Mouse (Mus musculus) MEL (cell line): ENCODE data around the gene Slc51b. TPM values are rescaled to one million over a fixed set of nuclear protein-coding genes. Genes with fewer than 3 reads are reported as not detected.
A peak's percentile ranks its signal among the peaks of the same experiment; 100 is the strongest.

Experiments
- DNase-seq: peaks from one replicate; pipeline ENCODE4 v3.0.0; 2011; ENCODE audit warnings: low read depth, low spot score
- H3K27ac ChIP-seq: 2 replicates; pipeline ENCODE4 v1.5.1; 2012; ENCODE audit warnings: low read depth, mild to moderate bottlenecking, control low read depth, low read length, moderate library complexity; ENCODE audit not compliant: control insufficient read depth
- H3K27me3 ChIP-seq, 2 experiments: fragments of 150-350 bp in 1 of 2; sonication (generic) in 1 of 2; 2 replicates each; pipeline ENCODE4 v1.6.1; 2012; ENCODE audit warnings: low read length in 2 of 2, mild to moderate bottlenecking in 2 of 2, improper control_type of control experiment in 1 of 2, moderate library complexity in 1 of 2; ENCODE audit not compliant: insufficient read depth in 2 of 2, control insufficient read depth in 1 of 2
- H3K36me3 ChIP-seq, 2 experiments: 2 replicates each; pipeline ENCODE4 v1.6.1; 2012 to 2014; ENCODE audit warnings: low read length in 2 of 2, improper control_type of control experiment in 1 of 2, inconsistent platforms in 1 of 2, mild to moderate bottlenecking in 1 of 2; ENCODE audit not compliant: insufficient read depth in 2 of 2, control insufficient read depth in 1 of 2
- H3K4me1 ChIP-seq, 2 experiments: fragments of 150-350 bp in 1 of 2; sonication (generic) in 1 of 2; 2 replicates each; pipeline ENCODE4 v1.6.1; 2012; ENCODE audit warnings: low read length in 2 of 2, improper control_type of control experiment in 1 of 2, mild to moderate bottlenecking in 1 of 2; ENCODE audit not compliant: insufficient read depth in 2 of 2, control insufficient read depth in 1 of 2
- H3K4me3 ChIP-seq, 2 experiments: fragments of 150-350 bp in 1 of 2; sonication (generic) in 1 of 2; 2 replicates each; pipeline ENCODE4 v1.5.1; 2012; ENCODE audit warnings: low read depth in 2 of 2, low read length in 2 of 2, mild to moderate bottlenecking in 2 of 2, moderate library complexity in 2 of 2, control low read depth in 1 of 2, improper control_type of control experiment in 1 of 2; ENCODE audit not compliant: control insufficient read depth in 1 of 2, insufficient read depth in 1 of 2
- H3K79me2 ChIP-seq: 2 replicates; pipeline ENCODE4 v1.6.1; 2012; ENCODE audit warnings: mild to moderate bottlenecking, low read length, moderate library complexity; ENCODE audit not compliant: control insufficient read depth, poor library complexity, insufficient read depth
- H3K9ac ChIP-seq: 2 replicates; pipeline ENCODE4 v1.6.1; 2012; ENCODE audit warnings: low read depth, mild to moderate bottlenecking, control low read depth, low read length, moderate library complexity; ENCODE audit not compliant: control insufficient read depth, poor library complexity, severe bottlenecking
- H3K9me3 ChIP-seq: fragments of 150-350 bp; sonication (generic); replicated peaks from 2 replicates; pipeline ENCODE4 v1.6.1; 2012; ENCODE audit warnings: mild to moderate bottlenecking, low read length, improper control_type of control experiment, moderate library complexity; ENCODE audit not compliant: insufficient read depth
- BHLHE40 ChIP-seq: IDR thresholded peaks from 2 replicates; pipeline ENCODE4 v1.6.1; 2012; ENCODE audit warnings: low read depth, mild to moderate bottlenecking, inconsistent platforms, low read length, improper control_type of control experiment, borderline replicate concordance
- CHD1 ChIP-seq: IDR thresholded peaks from 2 replicates; pipeline ENCODE4 v1.6.1; 2012; ENCODE audit warnings: low read depth, mild to moderate bottlenecking, inconsistent platforms, low read length, improper control_type of control experiment
- CHD2 ChIP-seq: IDR thresholded peaks from 2 replicates; pipeline ENCODE4 v1.6.1; 2011; ENCODE audit warnings: low read length, improper control_type of control experiment
- ELF1 ChIP-seq: IDR thresholded peaks from 2 replicates; pipeline ENCODE4 v1.6.1; 2014; ENCODE audit warnings: low read depth, mild to moderate bottlenecking, inconsistent platforms, low read length, improper control_type of control experiment, moderate library complexity
- EP300 ChIP-seq, 2 experiments: IDR thresholded peaks; 2 replicates each; pipeline ENCODE4 v1.6.1; 2011; ENCODE audit warnings: improper control_type of control experiment in 2 of 2, low read length in 2 of 2, low read depth in 1 of 2, mild to moderate bottlenecking in 1 of 2
- ETS1 ChIP-seq: IDR thresholded peaks from 2 replicates; pipeline ENCODE4 v1.6.1; 2012; ENCODE audit warnings: low read depth, mild to moderate bottlenecking, inconsistent platforms, low read length, improper control_type of control experiment, moderate library complexity
- GABPA ChIP-seq: IDR thresholded peaks from 2 replicates; pipeline ENCODE4 v1.6.1; 2012; ENCODE audit warnings: low read depth, mild to moderate bottlenecking, inconsistent platforms, low read length, improper control_type of control experiment, moderate library complexity
- GATA1 ChIP-seq: IDR thresholded peaks from 2 replicates; pipeline ENCODE4 v1.6.1; 2011; ENCODE audit warnings: low read depth, low read length, improper control_type of control experiment
- HCFC1 ChIP-seq: IDR thresholded peaks from 2 replicates; pipeline ENCODE4 v1.6.1; 2012; ENCODE audit warnings: low read depth, mild to moderate bottlenecking, inconsistent platforms, low read length, improper control_type of control experiment, moderate library complexity
- KAT2A ChIP-seq: conservative IDR thresholded peaks from 2 replicates; pipeline ENCODE4 v1.6.1; 2012; ENCODE audit warnings: low read depth, low read length, improper control_type of control experiment, inconsistent platforms
- MAFK ChIP-seq: IDR thresholded peaks from 2 replicates; pipeline ENCODE4 v1.6.1; 2011; ENCODE audit warnings: low read depth, mild to moderate bottlenecking, low read length, improper control_type of control experiment, borderline replicate concordance
- MAX ChIP-seq: IDR thresholded peaks from 2 replicates; pipeline ENCODE4 v1.6.1; 2011; ENCODE audit warnings: low read length, improper control_type of control experiment
- MAZ ChIP-seq: IDR thresholded peaks from 2 replicates; pipeline ENCODE4 v1.6.1; 2012; ENCODE audit warnings: low read depth, mild to moderate bottlenecking, inconsistent platforms, low read length, improper control_type of control experiment
- MEF2A ChIP-seq: IDR thresholded peaks from 2 replicates; pipeline ENCODE4 v1.6.1; 2014; ENCODE audit warnings: low read depth, mild to moderate bottlenecking, inconsistent platforms, low read length, improper control_type of control experiment; ENCODE audit not compliant: poor library complexity, insufficient replicate concordance, severe bottlenecking; ENCODE audit errors: extremely low read depth
- MXI1 ChIP-seq: IDR thresholded peaks from 2 replicates; pipeline ENCODE4 v1.6.1; 2011; ENCODE audit warnings: mild to moderate bottlenecking, low read depth, low read length, improper control_type of control experiment
- MYB ChIP-seq: IDR thresholded peaks from 2 replicates; pipeline ENCODE4 v1.6.1; 2011; ENCODE audit warnings: mild to moderate bottlenecking, low read depth, low read length, improper control_type of control experiment
- MYC ChIP-seq: IDR thresholded peaks from 2 replicates; pipeline ENCODE4 v1.6.1; 2011; ENCODE audit warnings: low read depth, mild to moderate bottlenecking, low read length, improper control_type of control experiment, moderate library complexity
- NELFE ChIP-seq: IDR thresholded peaks from 2 replicates; pipeline ENCODE4 v1.6.1; 2011; ENCODE audit warnings: low read depth, low read length, improper control_type of control experiment
- NRF1 ChIP-seq: IDR thresholded peaks from 2 replicates; pipeline ENCODE4 v1.6.1; 2014; ENCODE audit warnings: low read depth, mild to moderate bottlenecking, inconsistent platforms, low read length, improper control_type of control experiment, moderate library complexity; ENCODE audit not compliant: poor library complexity, insufficient read depth, severe bottlenecking
- POLR2A ChIP-seq, 2 experiments: IDR thresholded peaks; 2 replicates each; pipeline ENCODE4 v1.6.1; 2011 to 2012; ENCODE audit warnings: low read length in 2 of 2, mild to moderate bottlenecking in 2 of 2, control low read depth in 1 of 2, improper control_type of control experiment in 1 of 2, low read depth in 1 of 2, moderate library complexity in 1 of 2; ENCODE audit not compliant: control insufficient read depth in 1 of 2, insufficient read depth in 1 of 2, poor library complexity in 1 of 2
- POLR2AphosphoS2 ChIP-seq: IDR thresholded peaks from 2 replicates; pipeline ENCODE4 v1.6.1; 2011; ENCODE audit warnings: low read length, improper control_type of control experiment
- POLR2AphosphoS5 ChIP-seq: IDR thresholded peaks from 2 replicates; pipeline ENCODE4 v1.6.1; 2012; ENCODE audit warnings: low read depth, borderline replicate concordance, mild to moderate bottlenecking, inconsistent platforms, low read length, moderate library complexity, mixed read lengths
- RAD21 ChIP-seq: IDR thresholded peaks from 2 replicates; pipeline ENCODE4 v1.6.1; 2011; ENCODE audit warnings: mild to moderate bottlenecking, low read depth, low read length, improper control_type of control experiment
- RCOR1 ChIP-seq: IDR thresholded peaks from 2 replicates; pipeline ENCODE4 v1.6.1; 2012; ENCODE audit warnings: low read depth, mild to moderate bottlenecking, inconsistent platforms, low read length, improper control_type of control experiment
- SIN3A ChIP-seq: IDR thresholded peaks from 2 replicates; pipeline ENCODE4 v1.6.1; 2012; ENCODE audit warnings: low read length, improper control_type of control experiment, inconsistent platforms
- TAL1 ChIP-seq: IDR thresholded peaks from 2 replicates; pipeline ENCODE4 v1.6.1; 2012; ENCODE audit warnings: mild to moderate bottlenecking, inconsistent platforms, low read length, moderate library complexity, mixed read lengths
- TBP ChIP-seq: IDR thresholded peaks from 2 replicates; pipeline ENCODE4 v1.8.0; 2011; ENCODE audit warnings: low read depth, low read length, improper control_type of control experiment
- TCF12 ChIP-seq: IDR thresholded peaks from 2 replicates; pipeline ENCODE4 v1.6.1; 2014; ENCODE audit warnings: low read depth, mild to moderate bottlenecking, inconsistent platforms, low read length, improper control_type of control experiment, moderate library complexity
- USF1 ChIP-seq: IDR thresholded peaks from 2 replicates; pipeline ENCODE4 v1.6.1; 2014; ENCODE audit warnings: low read depth, mild to moderate bottlenecking, inconsistent platforms, low read length, improper control_type of control experiment, moderate library complexity
- USF2 ChIP-seq, 2 experiments: IDR thresholded peaks; 2 replicates each; pipeline ENCODE4 v1.6.1; 2011 to 2012; ENCODE audit warnings: improper control_type of control experiment in 2 of 2, low read length in 2 of 2, borderline replicate concordance in 1 of 2, inconsistent platforms in 1 of 2, low read depth in 1 of 2, mild to moderate bottlenecking in 1 of 2; ENCODE audit not compliant: insufficient read depth in 1 of 2
- ZKSCAN1 ChIP-seq: IDR thresholded peaks from 2 replicates; pipeline ENCODE4 v1.6.1; 2012; ENCODE audit warnings: low read depth, mild to moderate bottlenecking, inconsistent platforms, low read length, improper control_type of control experiment, moderate library complexity
- polyA plus RNA-seq, 2 experiments: library from polyadenylated mRNA; stranded (reverse) in 1 of 2; unstranded in 1 of 2; fragments of >175 nt in 1 of 2; fragments of >200 nt in 1 of 2; gene quantifications; 2 replicates each; pipeline versions ENCODE4 v1.2.1 to v1.2.4; 2012; ENCODE audit warnings: low replicate concordance in 2 of 2, low read depth in 1 of 2; ENCODE audit not compliant: insufficient read length in 2 of 2, insufficient read depth in 1 of 2, missing spikeins in 1 of 2
- total RNA-seq: library from RNA; depleted of rRNA; stranded (reverse); fragments of 300-350 nt; gene quantifications from 2 replicates; pipeline ENCODE4 v1.2.3, GENCODE M21; 2012

The Slc51b gene
- total and polyA plus RNA-seq, 3 experiments = not detected

- peak within 1 kb of the TSS; percentile 74 for H3K9ac ChIP-seq
- peak within 1 kb of the TSS; percentile 29 for H3K27ac ChIP-seq
- peak; percentile 42 for TF ChIP-seq TAL1
- TF ChIP-seq GATA1 = 0 out of 2 replicates have a peak, but pooled peaks have one; percentile 15
- TF ChIP-seq MAZ = peak; percentile 64; the same call in 1 of the 2 replicates
- 0 out of 2 replicates have a peak, but pooled peaks have one; percentile 1 for TF ChIP-seq ETS1
- TF ChIP-seq RCOR1 = 0 out of 2 replicates have a peak, but pooled peaks have one; percentile 34
- peak; percentile 60 for TF ChIP-seq MXI1
- no peak for TF ChIP-seq CHD2
- TF ChIP-seq MAX = peak; percentile 74
- no peak for TF ChIP-seq CHD1
- no peak for TF ChIP-seq TBP
- TF ChIP-seq KAT2A = no peak
- TF ChIP-seq MEF2A = no peak
- no peak for TF ChIP-seq GABPA
- TF ChIP-seq ELF1 = peak; percentile 99
- peak; percentile 59 to 61; a peak in 2 of 4 replicates for TF ChIP-seq POLR2A (IDR thresholded peaks at IDR 0.05; ENCODE audit: control insufficient read depth in 1 of 2, insufficient read depth in 1 of 2, low read depth in 1 of 2, low read length in 2 of 2, poor library complexity in 1 of 2)
- TF ChIP-seq TCF12 = peak; percentile 29; the same call in 1 of the 2 replicates
- TF ChIP-seq BHLHE40 = peak; percentile 92
- peak; percentile 62 for TF ChIP-seq NELFE
- TF ChIP-seq MYC = peak; percentile 36; the same call in 1 of the 2 replicates
- no peak for TF ChIP-seq MAFK
- no peak for TF ChIP-seq RAD21
- TF ChIP-seq EP300 (IDR thresholded peaks at IDR 0.05; ENCODE audit: low read depth in 1 of 2, low read length in 2 of 2) = 0 out of 4 replicates have a peak, but pooled peaks of 1 of the 2 experiments have one; percentile 14
- TF ChIP-seq ZKSCAN1 = 0 out of 2 replicates have a peak, but pooled peaks have one; percentile 9
- peak; percentile 58; the same call in 1 of the 2 replicates for TF ChIP-seq NRF1
- no peak for TF ChIP-seq MYB
- TF ChIP-seq USF1 = peak; percentile 79
- no peak for TF ChIP-seq POLR2AphosphoS5
- TF ChIP-seq SIN3A = peak; percentile 55; the same call in 1 of the 2 replicates
- TF ChIP-seq HCFC1 = peak; percentile 65; the same call in 1 of the 2 replicates
- TF ChIP-seq POLR2AphosphoS2 = no peak
- 0 out of 4 replicates have a peak, but pooled peaks of 1 of the 2 experiments have one; percentile 26 for TF ChIP-seq USF2 (IDR thresholded peaks at IDR 0.05; ENCODE audit: borderline replicate concordance in 1 of 2, insufficient read depth in 1 of 2, low read depth in 1 of 2, low read length in 2 of 2)
Measured at GRCm38 (mm10) chr9:65460732-65461442, 38.1 kb upstream of the Slc51b start, which contains the start of gene Spg21. TSS of gene Spg21 (plus strand) at chr9:65460947.

More at GRCm38 (mm10) chr9:65460732-65461442, 38.1 kb upstream of the Slc51b start, which contains the start of gene Spg21:
- H3K27me3 ChIP-seq = no peaks in the 10 kb centered on the region
- peaks cover 0 to 8% of the 10 kb centered on the region in 2 experiments; a peak in 2 of 4 replicates for H3K36me3 ChIP-seq
- peak within 1 kb of the TSS; percentile 99 for H3K4me3 ChIP-seq
- H3K79me2 ChIP-seq = peaks cover 1% of the 10 kb centered on the region; the same call in 1 of the 2 replicates
- H3K9me3 ChIP-seq = no peaks in the 10 kb centered on the region
- DNase-seq = peak; percentile 89
- peaks cover 0 to 9% of the 10 kb centered on the region in 2 experiments; a peak in 2 of 4 replicates for H3K4me1 ChIP-seq
